Mouse (Mus musculus) gastrocnemius, postnatal 36 days (tissue): Measurements from ENCODE around the gene Gm20937. TPM values are rescaled to one million over a fixed set of nuclear protein-coding genes. Genes with fewer than 3 reads are reported as not detected.
"Not testable (repeated sequence)": the region's sequence is repeated elsewhere in the genome, so short reads cannot be mapped to it uniquely, and the experiment has no call there.

Experiments
- DNase-seq, 2 experiments: peaks; one replicate each; pipeline ENCODE4 v3.0.0; 2022
- intact Hi-C: fragments of 180-260 bp; cut with DNase I; formaldehyde crosslinking; loops from one replicate; pipeline ENCODE4 v1.15.1; 2025
- long read RNA-seq, 2 experiments: library from polyadenylated mRNA; stranded (forward); transcript quantifications; one replicate each; pipeline ENCODE4 v2.0.0; 2021
- total RNA-seq, 2 experiments: library from RNA; stranded (reverse); gene quantifications; 2 replicates each; pipeline ENCODE4 v1.2.3; 2021

The Gm20937 gene
- total RNA-seq = not detected
- long read RNA-seq, experiment 1 = 0 reads
- long read RNA-seq, experiment 2 = 0 reads

DNA sequence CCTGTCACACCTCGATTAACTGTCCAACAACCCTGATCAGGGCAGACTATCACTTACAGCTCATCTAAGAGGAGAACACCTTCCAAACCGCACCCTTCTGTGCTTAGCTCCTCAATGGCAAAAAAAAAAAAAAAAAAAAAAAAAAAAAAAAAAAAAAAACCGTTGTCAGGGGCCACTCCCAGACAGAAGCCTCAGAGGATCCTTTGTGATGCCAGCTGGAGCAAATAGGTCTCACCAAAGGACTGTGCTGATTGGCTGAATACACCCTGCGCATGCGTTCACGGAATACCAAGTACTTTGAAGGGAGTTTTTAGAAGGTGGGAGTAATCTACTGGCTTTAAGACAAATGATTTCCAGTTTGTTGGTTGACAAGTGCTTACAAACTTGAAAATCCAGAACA, at the start of gene Gm20937:
Gene Gm20937, minus strand, starts transcription at position 101 of the 400 bp plus-strand sequence.
- DNase-seq, intact Hi-C loops: not testable (repeated sequence)

Other genes with a start within 250 kb of the Gm20937 start
- not detected for gene Gm20816, start 243.1 kb upstream of the Gm20937 start, total RNA-seq